Mouse (Mus musculus) right cerebral cortex, postnatal 14 days (tissue): ENCODE results near the gene 1110017D15Rik.

Experiments used
- DNase-seq: peaks from one replicate; pipeline ENCODE4 v3.0.0; 2022

1110017D15Rik gene

GRCm38 (mm10) chr4:41507998-41508397 is 9.1 kb downstream of the 1110017D15Rik start:
- no peak for DNase-seq

GRCm38 (mm10) chr4:41507326-41507924 is 9.7 kb downstream of the 1110017D15Rik start:
- DNase-seq = no peak

GRCm38 (mm10) chr4:41506906-41507305 is 10.2 kb downstream of the 1110017D15Rik start:
- peak; percentile 81 for DNase-seq

GRCm38 (mm10) chr4:41506156-41506555 is 11.0 kb downstream of the 1110017D15Rik start:
- DNase-seq = peak; percentile 61

- no peak for DNase-seq
Measured at GRCm38 (mm10) chr4:41505131-41505551, 12.0 kb downstream of the 1110017D15Rik start.

- no peak for DNase-seq
Measured at GRCm38 (mm10) chr4:41504325-41504724, 12.8 kb downstream of the 1110017D15Rik start.

- DNase-seq = peak; percentile 95
Measured at GRCm38 (mm10) chr4:41502986-41503412, 14.1 kb downstream of the 1110017D15Rik start, which contains the start of gene AI464131. AI464131 (minus strand) TSS chr4:41503076.

- no peak for DNase-seq
Measured at GRCm38 (mm10) chr4:41502171-41502940, 14.8 kb downstream of the 1110017D15Rik start.

GRCm38 (mm10) chr4:41500787-41501186 is 16.3 kb downstream of the 1110017D15Rik start:
- no peak for DNase-seq

- DNase-seq = no peak
Measured at GRCm38 (mm10) chr4:41499619-41500018, 17.5 kb downstream of the 1110017D15Rik start.

- DNase-seq = no peak
Measured at GRCm38 (mm10) chr4:41498921-41499391, 18.2 kb downstream of the 1110017D15Rik start.

GRCm38 (mm10) chr4:41497995-41498845 is 18.9 kb downstream of the 1110017D15Rik start:
- DNase-seq = no peak

GRCm38 (mm10) chr4:41497579-41497978 is 19.6 kb downstream of the 1110017D15Rik start:
- peak; percentile 38 for DNase-seq

GRCm38 (mm10) chr4:41497046-41497445 is 20.1 kb downstream of the 1110017D15Rik start:
- no peak for DNase-seq

- DNase-seq = peak; percentile 48
Measured at GRCm38 (mm10) chr4:41495850-41496249, 21.3 kb downstream of the 1110017D15Rik start.

GRCm38 (mm10) chr4:41495076-41495475 is 22.1 kb downstream of the 1110017D15Rik start:
- DNase-seq = no peak

GRCm38 (mm10) chr4:41494378-41494777 is 22.8 kb downstream of the 1110017D15Rik start:
- DNase-seq = no peak

- no peak for DNase-seq
Measured at GRCm38 (mm10) chr4:41493464-41494116, 23.5 kb downstream of the 1110017D15Rik start.

GRCm38 (mm10) chr4:41492951-41493350 is 24.2 kb downstream of the 1110017D15Rik start:
- DNase-seq = no peak

GRCm38 (mm10) chr4:41481601-41482017 is 35.5 kb downstream of the 1110017D15Rik start:
- DNase-seq = no peak

- DNase-seq = no peak
Measured at GRCm38 (mm10) chr4:41480254-41480653, 36.9 kb downstream of the 1110017D15Rik start.

- DNase-seq = no peak
Measured at GRCm38 (mm10) chr4:41479456-41479804, 37.7 kb downstream of the 1110017D15Rik start.
